Mouse (Mus musculus): ENCODE data around the gene Rpl23a. TPM values are rescaled to one million over a fixed set of nuclear protein-coding genes. Genes with fewer than 3 reads are reported as not detected.

Rpl23a gene
- polyA plus RNA-seq, 1 experiment from 2014 or later = 711 TPM

DNA sequence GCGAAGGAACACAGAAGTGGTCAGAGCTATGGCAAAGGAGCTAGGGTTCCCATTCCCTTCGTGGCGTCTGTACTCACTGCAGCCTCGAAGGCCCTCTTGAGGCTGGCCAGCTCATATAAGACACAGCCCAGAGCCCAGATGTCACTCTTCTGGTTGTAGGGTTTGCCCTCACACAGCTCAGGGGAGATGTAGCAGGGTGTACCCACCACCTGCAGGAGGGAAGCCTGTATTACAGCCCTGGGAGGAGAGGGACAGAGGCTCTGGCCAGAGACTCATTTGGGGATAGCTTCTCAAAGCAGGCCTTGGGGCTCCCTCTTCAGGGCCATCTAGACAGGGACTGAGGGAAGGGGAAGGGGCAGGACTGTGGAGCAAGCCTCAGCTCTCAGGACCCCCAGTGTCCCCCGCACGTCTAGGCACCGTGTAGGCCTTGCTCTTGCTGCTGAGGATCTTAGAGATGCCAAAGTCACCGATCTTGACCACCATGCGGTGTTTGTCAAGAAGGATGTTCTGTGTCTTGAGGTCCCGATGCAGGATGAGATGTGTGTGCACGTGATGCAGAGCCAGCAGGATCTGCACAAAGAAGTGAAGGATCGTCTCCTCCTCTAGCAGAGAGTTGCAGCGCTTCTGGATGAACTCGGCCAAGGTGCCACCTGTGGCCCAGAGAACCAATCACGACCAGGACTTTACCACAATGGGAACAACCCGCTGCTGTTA lies 11.2 kb downstream of the Rpl23a start:
- H3K9ac ChIP-seq (ENCODE audit: low read length) = no peak overlapping the region

GRCm38 (mm10) chr11:78171328-78171727 lies 12.1 kb downstream of the Rpl23a start:
- no peak overlapping the region for H3K27ac ChIP-seq (ENCODE audit: low read length)
- peaks cover 5% of the 10 kb centered on the region; the same call in 1 of the 2 replicates for H3K36me3 ChIP-seq (ENCODE audit: control insufficient read depth, insufficient read depth)
- peaks cover 5% of the 10 kb centered on the region for H3K4me1 ChIP-seq (ENCODE audit: control insufficient read depth, insufficient read depth, low read length)
- H3K9me3 ChIP-seq (replicated peaks; ENCODE audit: control insufficient read depth, low read length) = no peaks in the 10 kb centered on the region
- WGBS = 70% methylated on average over 4 of the region's 4 CpGs
- ATAC-seq (replicated peaks; ENCODE audit: extremely low read depth, insufficient read depth, low FRiP score) = no peak
- no peak overlapping the region for H3K4me2 ChIP-seq (ENCODE audit: low read depth, low read length)
- no peak overlapping the region for H3K4me3 ChIP-seq (ENCODE audit: low read length)
- H3K9ac ChIP-seq (ENCODE audit: low read length) = no peak overlapping the region
- H3K27me3 ChIP-seq (ENCODE audit: control insufficient read depth, insufficient read depth, low read length) = no peaks in the 10 kb centered on the region

More for the DNA sequence above, 11.2 kb downstream of the Rpl23a start:
- no peak overlapping the region for H3K4me3 ChIP-seq (ENCODE audit: low read length)
- no peak overlapping the region for H3K27ac ChIP-seq (ENCODE audit: low read length)
- peaks cover 4% of the 10 kb centered on the region for H3K4me1 ChIP-seq (ENCODE audit: control insufficient read depth, insufficient read depth, low read length)
- H3K27me3 ChIP-seq (ENCODE audit: control insufficient read depth, insufficient read depth, low read length) = no peaks in the 10 kb centered on the region
- 77% methylated on average over 16 of the region's 16 CpGs for WGBS
- H3K4me2 ChIP-seq (ENCODE audit: low read depth, low read length) = no peak overlapping the region
- peaks cover 5% of the 10 kb centered on the region; the same call in 1 of the 2 replicates for H3K36me3 ChIP-seq (ENCODE audit: control insufficient read depth, insufficient read depth)
- no peaks in the 10 kb centered on the region for H3K9me3 ChIP-seq (replicated peaks; ENCODE audit: control insufficient read depth, low read length)
- no peak for ATAC-seq (replicated peaks; ENCODE audit: extremely low read depth, insufficient read depth, low FRiP score)

- peaks cover 5% of the 10 kb centered on the region; the same call in 1 of the 2 replicates for H3K36me3 ChIP-seq (ENCODE audit: control insufficient read depth, insufficient read depth)
- no peak overlapping the region for H3K27ac ChIP-seq (ENCODE audit: low read length)
- no peaks in the 10 kb centered on the region for H3K27me3 ChIP-seq (ENCODE audit: control insufficient read depth, insufficient read depth, low read length)
- H3K4me3 ChIP-seq (ENCODE audit: low read length) = no peak overlapping the region
- WGBS = 88% methylated on average over 15 of the region's 15 CpGs
- no peak overlapping the region for H3K4me2 ChIP-seq (ENCODE audit: low read depth, low read length)
- H3K9ac ChIP-seq (ENCODE audit: low read length) = no peak overlapping the region
- H3K4me1 ChIP-seq (ENCODE audit: control insufficient read depth, insufficient read depth, low read length) = peaks cover 11% of the 10 kb centered on the region
- no peaks in the 10 kb centered on the region for H3K9me3 ChIP-seq (replicated peaks; ENCODE audit: control insufficient read depth, low read length)
- no peak for ATAC-seq (replicated peaks; ENCODE audit: extremely low read depth, insufficient read depth, low FRiP score)
These were observed 13.1 kb downstream of the Rpl23a start for GRCm38 (mm10) chr11:78170306-78170705.

GRCm38 (mm10) chr11:78168541-78169468 lies 14.6 kb downstream of the Rpl23a start:
- Histone ChIP-seq H3K4me3 (ENCODE audit: low read length) (no peak overlapping the region), H3K4me2 (ENCODE audit: low read depth, low read length) (peak overlapping the region; percentile 13; the same call in 1 of the 2 replicates), H3K36me3 (ENCODE audit: control insufficient read depth, insufficient read depth) (peaks cover 5% of the 10 kb centered on the region; the same call in 1 of the 2 replicates), H3K27me3 (ENCODE audit: control insufficient read depth, insufficient read depth, low read length) (no peaks in the 10 kb centered on the region), H3K27ac (ENCODE audit: low read length) (no peak overlapping the region), H3K9ac (ENCODE audit: low read length) (no peak overlapping the region), H3K9me3 (replicated peaks; ENCODE audit: control insufficient read depth, low read length) (no peaks in the 10 kb centered on the region), H3K4me1 (ENCODE audit: control insufficient read depth, insufficient read depth, low read length) (peaks cover 12% of the 10 kb centered on the region)
- no peak for ATAC-seq (replicated peaks; ENCODE audit: extremely low read depth, insufficient read depth, low FRiP score)
- 48% methylated on average over 19 of the region's 19 CpGs for WGBS

DNA sequence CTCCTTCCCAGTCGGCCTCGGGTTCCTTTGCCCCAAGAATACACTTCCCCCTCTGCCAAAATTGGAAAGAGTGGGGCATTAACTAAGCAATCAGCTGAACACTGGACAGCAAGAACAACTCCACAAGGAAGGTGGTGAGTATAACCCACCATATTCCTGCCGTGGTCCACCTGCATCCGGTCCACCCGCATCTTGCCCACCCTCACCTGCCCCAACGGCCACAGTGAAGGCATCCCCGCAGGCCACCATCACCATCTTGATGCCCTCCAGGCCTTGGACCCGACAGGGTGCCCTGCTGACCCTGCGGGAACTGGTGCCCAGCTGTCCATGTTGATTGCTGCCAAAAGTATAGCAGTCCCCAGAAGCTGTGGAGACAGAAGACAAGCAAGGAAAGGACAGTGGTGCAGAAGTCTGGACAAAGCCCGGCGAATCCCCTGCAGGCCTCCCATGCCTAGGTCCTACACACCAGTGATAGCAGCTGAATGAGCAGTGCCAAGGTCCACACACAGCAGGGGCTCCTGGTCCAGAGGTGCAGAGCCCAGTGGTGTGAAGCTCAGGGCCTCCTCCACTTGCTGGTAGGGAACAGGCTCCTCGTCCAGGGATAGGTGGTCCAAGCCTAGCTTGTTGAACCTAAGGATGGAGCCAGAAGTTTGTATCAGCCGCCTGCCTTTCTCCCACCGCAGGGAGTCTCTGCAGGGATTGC lies 16.0 kb downstream of the Rpl23a start:
- Histone ChIP-seq H3K9ac (ENCODE audit: low read length) (no peak overlapping the region), H3K27me3 (ENCODE audit: control insufficient read depth, insufficient read depth, low read length) (no peaks in the 10 kb centered on the region), H3K27ac (ENCODE audit: low read length) (no peak overlapping the region), H3K4me1 (ENCODE audit: control insufficient read depth, insufficient read depth, low read length) (peaks cover 26% of the 10 kb centered on the region), H3K9me3 (replicated peaks; ENCODE audit: control insufficient read depth, low read length) (no peaks in the 10 kb centered on the region), H3K36me3 (ENCODE audit: control insufficient read depth, insufficient read depth) (peaks cover 5% of the 10 kb centered on the region; the same call in 1 of the 2 replicates), H3K4me3 (ENCODE audit: low read length) (no peak overlapping the region), H3K4me2 (ENCODE audit: low read depth, low read length) (no peak overlapping the region)
- no peak for ATAC-seq (replicated peaks; ENCODE audit: extremely low read depth, insufficient read depth, low FRiP score)
- 87% methylated on average over 14 of the region's 14 CpGs for WGBS

DNA sequence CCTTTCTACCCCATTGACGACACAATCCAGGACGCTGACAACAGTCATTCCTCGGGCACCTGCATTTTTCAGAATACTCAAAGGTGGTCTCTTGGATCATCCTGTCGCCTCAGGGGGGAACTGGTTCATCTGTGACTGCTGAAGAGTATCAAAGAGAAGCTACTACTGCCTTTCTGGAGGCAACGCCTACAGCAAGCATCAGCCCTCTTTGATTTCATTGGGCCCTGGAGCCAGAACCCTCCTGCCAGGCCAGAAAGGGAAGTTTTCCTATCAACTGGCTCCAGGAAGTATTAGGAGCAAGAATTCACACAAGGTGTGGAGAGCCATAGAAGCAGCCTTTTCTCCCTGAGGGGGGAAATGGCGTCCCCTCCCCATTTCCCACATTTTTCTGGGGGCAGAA lies 16.7 kb downstream of the Rpl23a start:
- Histone ChIP-seq H3K9me3 (replicated peaks; ENCODE audit: control insufficient read depth, low read length) (no peaks in the 10 kb centered on the region), H3K4me2 (ENCODE audit: low read depth, low read length) (no peak overlapping the region), H3K4me3 (ENCODE audit: low read length) (no peak overlapping the region), H3K27ac (ENCODE audit: low read length) (0 out of 2 replicates have a peak overlapping the region, but pooled peaks have one; percentile 93), H3K27me3 (ENCODE audit: control insufficient read depth, insufficient read depth, low read length) (no peaks in the 10 kb centered on the region), H3K4me1 (ENCODE audit: control insufficient read depth, insufficient read depth, low read length) (peaks cover 32% of the 10 kb centered on the region), H3K9ac (ENCODE audit: low read length) (no peak overlapping the region), H3K36me3 (ENCODE audit: control insufficient read depth, insufficient read depth) (peaks cover 5% of the 10 kb centered on the region; the same call in 1 of the 2 replicates)
- ATAC-seq (replicated peaks; ENCODE audit: extremely low read depth, insufficient read depth, low FRiP score) = no peak
- WGBS = 75% methylated on average over 6 of the region's 6 CpGs

GRCm38 (mm10) chr11:78166161-78166560 lies 17.2 kb downstream of the Rpl23a start:
- Histone ChIP-seq H3K4me3 (ENCODE audit: low read length) (peak overlapping the region; percentile 87), H3K36me3 (ENCODE audit: control insufficient read depth, insufficient read depth) (peaks cover 4% of the 10 kb centered on the region; the same call in 1 of the 2 replicates), H3K9me3 (replicated peaks; ENCODE audit: control insufficient read depth, low read length) (no peaks in the 10 kb centered on the region), H3K27me3 (ENCODE audit: control insufficient read depth, insufficient read depth, low read length) (no peaks in the 10 kb centered on the region), H3K27ac (ENCODE audit: low read length) (peak overlapping the region; percentile 93), H3K9ac (ENCODE audit: low read length) (peak overlapping the region; percentile 95), H3K4me1 (ENCODE audit: control insufficient read depth, insufficient read depth, low read length) (peaks cover 32% of the 10 kb centered on the region), H3K4me2 (ENCODE audit: low read depth, low read length) (peak overlapping the region; percentile 92)
- 48% methylated on average over 4 of the region's 4 CpGs for WGBS
- no peak for ATAC-seq (replicated peaks; ENCODE audit: extremely low read depth, insufficient read depth, low FRiP score)

GRCm38 (mm10) chr11:78165761-78166109 lies 17.6 kb downstream of the Rpl23a start:
- ATAC-seq (replicated peaks; ENCODE audit: extremely low read depth, insufficient read depth, low FRiP score) = peak; percentile 10
- peaks cover 32% of the 10 kb centered on the region for H3K4me1 ChIP-seq (ENCODE audit: control insufficient read depth, insufficient read depth, low read length)

More at GRCm38 (mm10) chr11:78165761-78166109, 17.6 kb downstream of the Rpl23a start:
- peak overlapping the region; percentile 92 for H3K4me2 ChIP-seq (ENCODE audit: low read depth, low read length)
- no peaks in the 10 kb centered on the region for H3K9me3 ChIP-seq (replicated peaks; ENCODE audit: control insufficient read depth, low read length)
- peak overlapping the region; percentile 95 for H3K9ac ChIP-seq (ENCODE audit: low read length)
- H3K36me3 ChIP-seq (ENCODE audit: control insufficient read depth, insufficient read depth) = peaks cover 3% of the 10 kb centered on the region; the same call in 1 of the 2 replicates
- peak overlapping the region; percentile 87 for H3K4me3 ChIP-seq (ENCODE audit: low read length)
- peak overlapping the region; percentile 93 for H3K27ac ChIP-seq (ENCODE audit: low read length)
- H3K27me3 ChIP-seq (ENCODE audit: control insufficient read depth, insufficient read depth, low read length) = no peaks in the 10 kb centered on the region
- 2% methylated on average over 16 of the region's 16 CpGs for WGBS

All from heart, embryonic 16.5 days (tissue).